Mouse (Mus musculus): ENCODE measurements around the gene Terb2.
"Not testable (repeated sequence)": the region's sequence is repeated elsewhere in the genome, so short reads cannot be mapped to it uniquely, and the experiment has no call there.

The Terb2 gene

DNA sequence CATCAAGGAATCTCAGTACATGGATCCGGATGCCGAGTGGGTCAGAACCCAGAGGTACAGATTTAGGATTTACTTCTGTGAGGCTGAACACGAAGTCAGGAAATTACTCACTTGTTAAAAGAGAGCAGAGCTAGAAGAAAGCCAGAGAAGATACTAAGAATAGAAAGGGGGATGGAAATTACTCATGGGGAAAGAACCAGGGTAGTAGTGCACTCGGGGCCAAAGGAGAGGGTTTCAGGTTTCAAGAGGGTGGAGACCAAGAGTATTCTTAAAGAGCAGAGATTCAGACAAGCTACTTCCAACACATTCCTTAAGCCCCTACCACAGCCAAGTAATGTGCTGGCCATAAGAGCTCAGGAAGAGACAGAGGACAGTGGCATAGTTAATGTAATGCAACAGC is 24.5 kb upstream of the Terb2 start:
- DNase-seq (ENCODE audit: low read depth, low spot score) = peak; percentile 7

DNA sequence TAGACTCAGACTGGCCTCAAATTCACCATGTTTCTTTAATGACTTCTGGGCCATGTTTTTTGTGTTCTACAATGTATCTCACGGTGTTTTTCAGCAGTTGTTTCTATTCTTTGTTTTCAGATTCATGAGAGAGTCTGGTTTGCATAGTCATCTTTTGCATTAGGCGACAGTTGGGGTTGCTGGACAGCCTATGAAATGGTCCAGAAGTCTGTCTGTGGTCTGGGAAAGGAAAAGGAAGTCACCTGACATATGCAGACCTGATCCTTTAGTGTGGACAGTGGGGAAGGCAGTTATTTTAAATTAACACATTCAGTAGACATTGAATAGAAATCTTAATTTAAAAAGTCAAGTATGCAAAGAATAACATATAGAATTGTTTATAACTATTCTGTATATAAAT is 23.5 kb upstream of the Terb2 start:
- no peak for DNase-seq (ENCODE audit: low read depth, low spot score)

DNA sequence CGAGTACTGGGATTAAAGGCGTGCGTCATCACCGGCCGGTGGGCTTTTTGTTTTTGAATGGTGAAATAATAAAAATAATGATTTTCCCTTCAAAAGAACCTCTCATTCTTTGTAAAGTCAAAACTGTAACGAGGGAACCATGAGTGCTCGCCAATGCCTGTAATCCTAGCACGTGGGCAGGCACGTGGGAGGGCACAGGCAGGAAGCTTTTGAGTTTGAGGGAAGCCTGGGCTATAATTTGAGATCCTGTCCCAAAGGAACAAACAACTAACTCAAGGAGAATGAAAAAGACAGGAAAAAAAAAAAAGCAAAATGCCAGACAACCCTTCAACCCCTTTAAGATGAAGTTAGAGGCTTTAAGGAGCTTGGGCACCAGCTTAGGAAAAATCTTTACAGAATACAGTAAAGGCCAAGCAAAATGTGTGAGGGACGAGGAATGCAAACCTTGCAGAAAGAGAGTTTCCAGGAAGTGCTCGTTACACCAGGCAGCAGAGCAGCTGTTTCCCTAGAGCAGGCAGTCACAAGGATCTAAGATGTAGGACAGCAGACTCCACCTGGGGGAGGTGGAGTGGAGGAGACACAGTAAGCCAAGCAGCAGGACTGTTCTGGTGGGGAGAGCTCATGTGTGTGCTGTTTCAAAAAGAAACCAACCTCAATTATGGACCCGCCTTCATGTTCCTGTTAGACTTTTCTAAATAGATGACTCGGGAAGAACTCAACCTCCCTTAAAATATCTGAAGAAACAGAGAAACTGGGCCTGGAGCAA is 22.5 kb upstream of the Terb2 start:
- no peak for DNase-seq (ENCODE audit: low read depth, low spot score)

DNA sequence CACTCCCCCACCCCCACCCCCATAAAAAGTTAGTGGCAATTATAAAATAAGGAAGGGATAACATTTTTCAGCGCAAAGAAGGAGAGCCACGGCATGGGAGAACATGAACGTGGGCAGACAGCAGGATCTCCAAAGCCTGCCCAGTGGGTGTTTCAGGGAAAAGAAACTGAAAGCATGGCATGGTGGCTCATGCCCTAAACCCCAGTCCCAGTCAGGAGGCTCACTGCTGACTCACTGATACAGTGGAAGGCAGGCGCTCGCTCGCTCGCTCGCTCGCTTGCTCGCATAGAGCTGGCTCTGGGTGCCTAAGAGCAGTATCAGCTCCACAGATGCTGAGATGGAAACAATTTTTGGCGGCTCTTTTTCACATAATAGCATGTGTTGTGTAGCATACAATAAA is 21.8 kb upstream of the Terb2 start:
- no peak for DNase-seq (ENCODE audit: low read depth, low spot score)

DNA sequence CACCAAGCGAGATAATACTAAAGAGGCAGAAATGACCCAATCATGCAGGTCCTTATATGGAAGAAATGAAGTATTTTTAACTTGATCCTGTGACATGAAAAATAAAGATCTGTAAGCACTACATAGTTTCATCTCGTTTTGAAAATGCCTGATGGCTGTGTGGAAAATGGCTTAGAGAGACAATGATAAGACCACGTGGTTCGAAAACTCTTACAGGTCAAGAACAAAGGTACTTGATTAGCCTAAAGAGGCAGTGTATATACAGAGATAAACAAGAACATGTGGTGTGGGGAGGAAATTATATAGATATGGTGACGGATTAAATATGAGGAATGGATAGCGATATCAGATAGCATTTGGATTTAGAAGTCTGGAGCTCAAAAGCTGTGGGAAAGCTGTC is 14.8 kb upstream of the Terb2 start:
- no peak for DNase-seq (ENCODE audit: low read depth, low spot score)

DNA sequence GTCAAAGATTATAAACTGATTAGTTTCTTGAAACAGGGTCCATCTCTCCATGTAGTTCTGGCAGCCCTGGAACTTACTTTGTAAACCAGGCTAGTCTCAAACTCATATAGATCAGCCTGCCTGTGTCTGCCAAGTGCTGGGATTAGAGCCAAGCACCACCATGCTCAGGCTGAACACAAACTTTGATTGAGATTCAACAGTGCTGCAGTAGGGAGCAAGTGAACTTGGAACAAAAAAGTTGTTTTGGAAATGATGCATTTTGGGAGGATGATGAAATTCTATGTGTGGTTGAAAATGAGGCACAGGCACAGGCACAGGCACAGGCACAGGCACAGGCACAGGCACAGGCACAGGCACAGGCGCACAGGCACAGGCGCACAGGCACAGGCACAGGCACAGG is 13.9 kb upstream of the Terb2 start:
- DNase-seq (ENCODE audit: low read depth, low spot score) = no peak

DNA sequence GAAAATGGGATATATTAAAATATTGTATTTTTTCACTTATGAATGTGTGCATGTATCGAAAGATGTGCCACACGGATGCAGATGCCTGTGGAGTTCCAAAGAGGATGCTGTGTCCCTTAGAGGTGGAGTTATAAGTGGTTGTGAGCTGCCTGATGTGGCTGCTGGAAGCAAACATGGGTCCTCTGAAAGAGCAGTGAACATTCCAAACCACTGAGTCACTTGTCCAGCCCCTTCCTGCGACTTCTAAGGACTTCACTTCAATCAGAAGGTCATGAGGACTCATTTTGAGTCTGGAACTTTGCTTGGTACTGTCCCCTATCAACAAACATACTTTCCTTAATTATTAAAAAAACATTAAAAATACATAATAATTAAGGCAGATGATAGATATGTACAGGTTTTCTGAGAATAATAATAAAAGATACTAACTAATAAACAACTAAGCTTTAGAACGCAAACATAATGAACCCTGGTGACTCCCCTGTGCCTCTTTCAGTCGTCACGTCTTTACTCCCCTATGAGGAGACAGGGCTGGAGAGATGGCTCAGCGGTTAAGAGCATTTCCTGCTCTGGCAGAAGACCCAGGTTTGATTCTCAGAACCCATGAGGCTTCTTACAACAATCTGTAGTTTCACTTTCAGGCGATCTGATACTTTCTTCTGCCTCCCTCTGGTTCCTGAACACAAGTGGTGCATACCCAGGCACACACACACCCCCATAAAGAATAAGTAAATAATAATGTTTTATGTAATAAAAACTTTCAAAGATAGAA is 5.8 kb upstream of the Terb2 start:
- no peak for DNase-seq (ENCODE audit: low read depth, low spot score)

DNA sequence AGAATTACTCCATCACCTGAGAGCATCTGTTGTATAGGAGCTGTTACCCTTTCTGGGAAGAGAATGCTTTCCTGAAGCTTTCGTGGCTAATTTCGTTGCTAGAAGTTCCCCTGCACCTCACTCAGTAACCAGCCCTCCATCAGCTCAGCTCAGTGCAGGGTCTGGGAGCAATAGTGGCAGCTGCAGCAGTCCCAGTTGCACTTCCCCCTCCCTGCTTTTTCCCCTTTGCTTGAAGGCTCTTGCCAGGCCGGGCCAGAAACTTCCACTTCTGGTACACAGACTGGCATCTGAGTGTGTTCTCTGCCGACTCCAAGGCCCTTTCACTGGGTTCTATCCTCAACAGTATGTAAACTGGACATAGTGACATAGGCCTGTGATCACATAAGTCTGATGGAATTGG is 986 bp upstream of the Terb2 start:
- no peak for DNase-seq (ENCODE audit: low read depth, low spot score)

DNA sequence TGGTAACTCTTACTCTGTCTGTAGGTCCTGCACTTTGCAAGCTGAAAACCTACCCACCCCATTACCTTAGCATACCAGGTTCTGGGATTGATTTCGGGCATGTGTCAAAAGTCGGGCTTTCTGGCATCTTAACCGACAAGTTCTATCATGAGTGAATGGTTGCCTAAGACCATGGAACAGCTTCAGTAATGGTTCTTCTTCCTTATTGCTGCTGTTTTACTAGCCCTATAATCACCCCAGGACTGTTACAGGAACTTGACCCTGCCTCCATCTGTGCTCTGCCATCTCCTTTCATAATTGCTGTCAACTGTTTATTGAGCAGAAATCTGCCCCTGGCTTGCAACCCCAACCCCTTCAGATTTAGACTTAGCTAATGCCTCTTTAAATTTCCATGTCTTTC is 679 bp downstream of the Terb2 start:
- no peak for DNase-seq (ENCODE audit: low read depth, low spot score)

DNA sequence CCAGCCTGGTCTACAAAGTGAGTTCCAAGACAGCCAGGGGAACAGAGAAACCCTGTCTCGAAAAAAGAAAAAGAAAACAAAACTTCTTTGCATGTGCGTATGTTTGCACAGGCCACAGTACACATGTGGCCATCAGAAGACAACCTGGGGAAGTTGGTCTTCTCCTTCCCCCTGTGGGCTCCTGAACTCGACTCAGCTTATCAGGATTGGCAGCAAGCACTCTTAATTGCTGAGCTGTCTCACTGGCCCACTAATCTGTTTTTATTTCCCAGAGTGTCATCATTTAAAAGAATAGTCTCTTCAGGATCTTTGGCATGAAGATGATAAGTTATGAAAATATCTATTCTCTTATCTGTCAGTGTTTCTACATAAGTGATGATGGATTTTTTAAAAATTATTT is 5.8 kb downstream of the Terb2 start:
- no peak for DNase-seq (ENCODE audit: low read depth, low spot score)

DNA sequence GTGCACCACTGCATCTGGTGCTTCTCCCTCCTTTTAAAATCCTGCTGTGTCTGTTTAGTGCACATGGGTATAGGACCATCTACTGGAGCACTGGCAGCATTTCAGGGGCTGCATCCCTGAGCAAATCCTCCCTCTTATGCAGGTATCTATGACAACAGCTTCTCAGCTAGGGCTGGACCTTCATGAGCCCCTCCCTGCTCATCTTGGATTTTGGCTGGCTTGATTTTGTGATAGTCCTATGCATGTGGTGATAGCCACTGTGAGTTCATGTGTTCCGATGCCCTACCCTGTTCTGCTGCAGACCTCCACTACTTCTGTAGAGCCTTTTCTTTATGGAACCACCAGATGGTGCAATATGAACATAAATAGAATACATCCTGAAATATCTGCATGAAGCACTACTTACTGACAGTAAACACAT is 8.4 kb downstream of the Terb2 start:
- peak; percentile 12 for DNase-seq (ENCODE audit: low read depth, low spot score)

DNA sequence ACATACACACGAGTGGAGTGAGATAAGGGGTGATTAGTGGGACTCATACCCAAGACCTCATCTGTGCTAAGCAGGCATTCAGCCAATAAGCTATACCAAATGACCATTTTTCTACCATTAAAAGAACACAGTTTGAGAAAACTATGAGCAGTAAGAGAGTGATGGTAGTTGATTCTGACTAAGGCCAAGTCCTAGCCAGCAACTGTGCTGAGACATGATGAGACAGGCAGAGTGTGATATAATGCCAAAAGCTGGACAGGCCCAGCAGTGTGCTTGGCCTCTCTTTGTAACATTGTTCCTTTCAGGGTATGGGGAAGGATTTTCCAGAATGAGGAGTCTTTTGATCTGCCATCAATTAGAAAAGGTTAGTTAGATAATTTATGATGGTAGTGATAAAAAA is 15.4 kb downstream of the Terb2 start:
- DNase-seq (ENCODE audit: low read depth, low spot score) = no peak

DNA sequence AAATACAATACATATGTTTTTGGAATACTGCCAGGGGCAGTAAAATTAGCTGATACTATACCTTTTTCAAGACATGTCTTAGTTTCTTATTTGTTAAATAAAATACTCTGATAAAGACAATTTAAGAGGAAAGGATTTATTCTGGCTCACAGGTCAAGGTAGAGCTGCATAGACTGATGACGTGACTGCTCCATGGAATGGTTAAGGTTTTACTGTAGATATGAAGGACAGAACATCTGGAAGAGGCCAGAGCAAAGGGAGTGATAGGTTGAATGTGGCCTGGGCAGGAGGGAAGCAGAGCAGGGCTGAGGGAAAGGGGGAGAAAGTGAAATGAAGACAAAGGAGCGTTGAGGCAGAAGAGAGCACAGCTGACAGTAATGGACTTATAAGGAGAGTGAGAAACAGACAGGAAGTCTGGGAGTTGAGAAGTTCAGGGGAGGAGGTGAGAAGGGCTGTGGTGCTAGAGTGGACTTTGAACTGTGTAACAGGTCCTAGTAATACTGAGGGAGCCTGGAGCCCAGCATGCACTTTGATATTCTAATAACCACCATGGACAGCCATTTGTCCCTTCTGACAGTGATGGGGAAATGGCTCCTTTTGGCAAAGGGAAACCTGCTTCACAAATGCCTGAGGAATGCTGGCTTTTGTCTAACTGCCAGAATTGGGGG is 20.5 kb downstream of the Terb2 start:
- DNase-seq (ENCODE audit: low read depth, low spot score) = no peak

DNA sequence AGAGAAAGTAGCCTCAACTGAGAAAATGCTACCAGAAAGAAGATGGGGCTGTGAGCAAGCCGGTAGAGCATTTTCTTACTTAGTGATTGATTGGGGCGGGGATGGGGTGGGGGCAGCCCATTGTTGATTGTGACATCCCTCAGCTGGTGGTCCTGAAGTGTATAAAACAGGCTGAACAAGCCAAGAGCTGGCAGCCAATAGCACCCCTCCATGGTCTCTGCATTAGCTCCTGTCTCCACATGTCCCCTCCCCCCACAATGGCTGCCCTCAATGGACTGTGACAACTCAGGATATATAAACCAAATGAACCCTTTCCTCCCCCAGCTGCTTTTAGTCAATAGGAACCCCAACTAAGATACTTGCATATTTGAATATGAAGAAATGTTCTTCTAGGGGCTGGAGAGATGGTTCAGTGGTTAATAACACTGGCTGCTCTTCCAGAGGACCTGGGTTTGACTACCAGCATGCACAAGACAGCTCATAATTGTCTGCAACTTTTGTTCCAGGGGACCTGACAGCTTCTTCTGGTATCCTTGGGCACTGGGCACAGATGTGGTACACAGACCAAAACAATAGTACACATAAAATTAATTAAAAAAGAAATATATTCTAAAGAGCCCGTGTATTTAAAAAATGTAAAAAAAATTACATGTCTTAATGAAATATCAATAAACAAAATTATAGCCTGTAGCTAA is 24.6 kb downstream of the Terb2 start:
- DNase-seq (ENCODE audit: low read depth, low spot score) = no peak

DNA sequence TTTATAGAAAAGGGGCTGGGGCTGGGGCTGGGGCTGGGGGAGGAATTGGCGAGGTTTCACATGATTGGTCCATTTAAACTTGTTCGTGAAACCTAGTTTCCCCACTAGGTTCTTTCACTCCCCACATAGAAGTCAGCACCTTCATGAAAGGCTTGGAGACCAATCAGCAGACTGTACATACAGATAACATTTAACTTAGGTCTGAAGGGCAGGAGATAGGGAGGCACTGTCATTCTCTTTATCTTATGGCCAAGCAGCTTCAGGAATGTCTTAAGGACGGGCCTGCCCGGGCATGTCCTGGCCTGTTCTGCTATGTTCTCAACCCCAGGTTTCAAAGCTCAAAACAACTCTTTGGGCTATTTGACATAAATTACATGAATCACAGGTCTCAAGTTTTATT is 31.0 kb downstream of the Terb2 start:
- not testable (repeated sequence) for DNase-seq (ENCODE audit: low read depth, low spot score)

DNA sequence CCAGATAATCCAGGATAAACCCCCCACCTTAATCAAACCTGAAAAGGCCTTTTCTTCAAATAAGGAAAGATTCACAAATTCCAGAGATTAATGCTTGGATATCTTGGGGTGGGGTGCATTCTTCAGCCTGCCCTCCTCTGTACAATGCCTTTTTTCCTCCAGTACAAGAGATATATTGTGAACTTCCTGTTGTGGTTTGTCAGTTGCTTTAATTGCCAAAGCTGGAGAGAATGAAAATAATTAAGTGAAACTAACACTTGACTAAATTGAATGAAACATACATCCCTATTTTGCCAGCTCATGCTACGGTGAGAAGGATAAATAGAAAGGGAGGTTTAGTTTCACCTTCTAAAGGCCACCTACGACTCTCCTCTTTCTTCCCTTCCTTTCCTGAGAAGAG is 32.2 kb downstream of the Terb2 start:
- DNase-seq (ENCODE audit: low read depth, low spot score) = no peak

DNA sequence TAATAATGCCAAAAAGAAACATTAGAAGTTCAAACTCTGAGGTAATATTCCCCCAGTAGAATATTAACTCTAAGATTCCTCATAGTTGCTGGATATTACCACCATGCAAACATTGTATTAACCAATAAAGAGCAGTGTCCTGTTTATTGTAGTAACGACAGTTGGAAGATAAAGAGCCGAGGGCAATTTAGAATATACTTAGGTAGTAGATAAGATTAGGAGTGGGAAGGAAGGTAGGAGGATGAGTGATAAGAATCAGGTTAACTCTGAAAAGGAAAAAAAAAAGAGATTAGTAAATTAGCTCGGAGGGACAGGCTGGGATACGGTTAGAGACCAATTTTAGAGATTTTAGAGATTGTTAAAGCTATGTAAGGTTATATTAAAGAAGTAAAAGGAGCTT is 35.3 kb downstream of the Terb2 start:
- DNase-seq (ENCODE audit: low read depth, low spot score) = no peak

DNA sequence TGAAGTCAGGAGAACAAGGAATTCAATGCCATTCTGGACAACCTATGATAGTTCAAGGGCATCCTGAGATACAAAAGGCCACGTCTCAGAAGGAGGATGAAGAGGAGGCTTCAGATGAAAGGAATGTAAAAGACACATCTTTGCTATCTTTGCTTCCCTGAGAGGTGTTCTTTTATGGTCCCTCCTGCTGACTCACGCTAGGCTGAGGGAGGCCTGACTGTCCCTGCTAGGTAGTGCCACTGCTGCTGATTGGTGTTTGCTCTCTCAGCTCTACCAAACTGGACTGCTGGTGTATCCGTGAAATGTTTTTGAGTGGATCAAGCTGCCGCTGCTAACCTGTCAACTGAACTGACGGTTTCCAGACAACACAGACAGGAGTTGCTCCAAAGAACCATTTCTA is 35.7 kb downstream of the Terb2 start:
- DNase-seq (ENCODE audit: low read depth, low spot score) = no peak

DNA sequence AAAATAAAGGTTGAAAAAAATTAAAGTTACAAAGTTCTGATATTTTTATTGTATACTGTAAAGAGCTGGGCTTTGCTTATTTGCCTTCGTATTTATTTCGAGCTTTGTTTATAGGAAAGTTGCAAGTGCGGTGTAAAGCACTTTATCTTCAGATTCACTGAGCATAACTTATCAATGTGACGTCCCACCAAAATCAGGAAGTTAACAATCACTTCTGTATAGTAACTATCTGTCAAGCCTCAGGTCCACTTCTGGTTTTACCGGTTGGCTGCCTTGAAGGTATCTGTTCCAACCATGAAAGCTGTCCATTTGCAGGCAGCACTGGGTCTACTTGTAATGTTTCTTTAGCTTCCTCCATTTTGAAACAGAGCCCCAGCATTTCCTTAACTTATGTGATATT is 36.2 kb downstream of the Terb2 start:
- DNase-seq (ENCODE audit: low read depth, low spot score) = no peak

DNA sequence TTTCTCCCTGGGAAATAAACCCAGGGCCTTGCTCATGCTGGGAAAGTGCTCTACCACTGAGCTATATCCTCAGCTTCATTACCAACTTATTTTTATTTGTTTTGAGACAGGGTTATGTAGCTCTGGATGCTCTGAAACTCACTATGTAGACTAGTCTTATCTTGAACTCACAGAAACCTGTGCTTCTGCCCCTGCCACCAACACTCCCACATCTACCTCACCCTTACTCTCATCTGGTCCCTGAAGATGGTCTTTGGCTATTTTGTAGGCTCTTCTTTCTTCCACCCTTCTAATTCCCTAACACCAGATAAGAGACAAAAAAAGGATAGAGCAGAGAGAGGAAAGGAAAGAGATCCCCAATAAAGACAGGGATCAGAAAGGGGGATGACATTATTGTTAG is 37.6 kb downstream of the Terb2 start:
- DNase-seq (ENCODE audit: low read depth, low spot score) = no peak

DNA sequence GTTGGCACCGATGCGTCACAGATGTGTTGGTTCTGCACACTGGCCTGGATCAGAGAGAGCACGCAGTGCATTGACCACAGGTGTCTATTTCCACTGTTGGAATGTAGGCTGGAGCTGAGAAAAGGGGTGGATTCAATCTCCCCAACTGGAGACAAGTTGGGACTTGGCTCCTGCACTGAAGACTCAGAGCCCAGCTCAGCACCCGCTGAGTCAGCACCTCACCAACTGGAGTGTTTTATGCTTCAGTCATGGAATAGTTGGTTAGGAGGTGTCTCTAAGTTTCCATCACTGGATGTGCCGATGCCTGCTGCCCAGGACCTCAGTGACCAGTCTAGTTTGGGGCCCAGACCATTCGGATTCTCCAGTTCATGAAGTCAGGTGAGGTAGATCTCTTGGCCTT is 44.3 kb downstream of the Terb2 start:
- no peak for DNase-seq (ENCODE audit: low read depth, low spot score)

DNA sequence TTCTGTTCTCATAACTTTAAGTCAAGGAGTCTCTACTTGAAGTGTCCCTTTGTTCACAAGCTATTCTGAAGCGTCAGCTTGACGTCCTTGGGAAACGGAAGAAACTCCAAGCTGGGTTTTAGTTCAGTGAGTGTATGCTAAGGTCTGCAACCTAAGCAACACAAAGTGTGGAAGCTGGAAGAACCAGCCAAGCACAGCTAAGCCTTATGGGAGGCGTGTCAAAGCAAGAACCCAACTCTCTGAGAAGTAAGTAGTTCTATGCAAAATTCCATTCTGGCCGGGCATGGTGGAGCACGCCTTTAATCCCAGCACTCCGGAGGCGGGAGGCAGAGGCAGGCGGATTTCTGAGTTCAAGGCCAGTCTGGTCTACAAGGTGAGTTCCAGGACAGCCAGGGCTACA is 45.5 kb downstream of the Terb2 start:
- no peak for DNase-seq (ENCODE audit: low read depth, low spot score)
